Mouse (Mus musculus) megakaryocyte progenitor cell, adult 5-6 weeks (primary cell): ENCODE results near the gene Clpp. TPM values are rescaled to one million over a fixed set of nuclear protein-coding genes. Genes with fewer than 3 reads are reported as not detected.

ENCODE experiments used
- ATAC-seq: replicated peaks from 2 replicates; pipeline ENCODE4 v1.8.0; 2016; ENCODE audit warnings: mild to moderate bottlenecking, moderate TSS enrichment, inconsistent platforms; ENCODE audit not compliant: poor library complexity
- total RNA-seq, 2 experiments: library from RNA; stranded (forward) in 1 of 2; stranded (reverse) in 1 of 2; fragments of 157-497, 149-512 nt in 1 of 2; fragments of 200-1000 nt in 1 of 2; gene quantifications; 2 replicates each; pipeline versions ENCODE4 v1.2.3 to v1.2.4; 2015 to 2017

Clpp gene
- total RNA-seq, 2 experiments from 2014 or later = 75.2 to 84.9 TPM

DNA sequence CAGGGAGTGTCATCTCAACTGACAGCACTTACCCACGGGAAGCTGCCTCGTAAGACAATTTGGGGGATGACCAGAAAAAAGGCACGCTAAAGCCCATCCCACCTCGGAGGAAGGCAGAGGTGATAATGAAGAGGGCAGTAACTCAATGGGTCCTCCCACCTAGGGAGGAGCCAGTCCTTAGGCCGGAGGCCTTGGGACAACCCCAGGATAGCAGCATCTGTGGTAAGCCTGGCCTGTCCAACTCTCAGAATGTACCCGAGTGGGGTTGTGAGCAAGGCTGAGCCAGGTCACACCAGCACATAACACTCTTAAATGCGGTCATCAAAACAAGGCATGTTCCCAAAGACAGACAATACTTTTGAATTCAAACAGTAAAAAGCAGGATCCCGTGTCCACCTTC is 39.6 kb downstream of the Clpp start:
- ATAC-seq = peak; percentile 13

DNA sequence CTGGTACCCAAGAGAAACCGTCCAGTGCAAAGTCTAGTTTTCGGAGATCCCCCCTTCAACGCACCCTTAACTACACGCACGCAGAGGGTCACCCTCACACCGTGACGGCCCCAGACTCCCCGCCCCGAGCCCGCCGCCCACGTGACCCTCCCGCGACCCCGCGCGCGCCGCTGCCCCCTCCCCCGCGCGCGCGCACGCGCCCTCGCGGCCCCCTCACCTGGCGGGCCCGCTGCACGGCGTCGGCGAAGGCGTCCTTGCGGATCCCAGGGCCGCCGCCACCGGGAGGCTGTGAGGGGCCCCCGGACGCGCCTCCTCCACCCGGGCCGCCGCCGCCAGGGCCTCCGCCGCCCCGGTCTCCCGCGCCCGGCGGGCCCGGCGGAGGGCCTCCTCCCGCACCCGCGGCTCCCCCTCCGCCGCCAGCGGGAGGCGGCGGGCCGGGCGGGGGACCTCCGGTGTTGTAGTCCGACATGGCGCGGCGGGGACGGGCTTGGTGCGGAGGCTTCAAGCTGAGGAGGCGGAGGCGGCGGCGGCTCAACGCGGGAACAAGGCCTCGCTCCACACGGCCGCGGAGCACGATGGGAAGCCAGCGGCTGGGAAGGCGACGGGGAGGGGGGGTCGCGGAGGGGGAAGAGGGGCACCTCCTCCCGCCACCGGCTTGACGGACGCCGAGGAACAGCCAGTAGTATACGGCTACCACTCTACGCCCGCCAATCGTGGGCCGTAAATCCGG is 41.0 kb downstream of the Clpp start, which contains the start of gene Khsrp:
Gene Khsrp, minus strand, starts transcription at position 592 of the 730 bp plus-strand sequence.
- no peak for ATAC-seq

GRCm38 (mm10) chr17:57031661-57032420 is 41.7 kb downstream of the Clpp start:
- ATAC-seq = peak; percentile 77

GRCm38 (mm10) chr17:57032854-57033253 is 42.7 kb downstream of the Clpp start:
- ATAC-seq = no peak

DNA sequence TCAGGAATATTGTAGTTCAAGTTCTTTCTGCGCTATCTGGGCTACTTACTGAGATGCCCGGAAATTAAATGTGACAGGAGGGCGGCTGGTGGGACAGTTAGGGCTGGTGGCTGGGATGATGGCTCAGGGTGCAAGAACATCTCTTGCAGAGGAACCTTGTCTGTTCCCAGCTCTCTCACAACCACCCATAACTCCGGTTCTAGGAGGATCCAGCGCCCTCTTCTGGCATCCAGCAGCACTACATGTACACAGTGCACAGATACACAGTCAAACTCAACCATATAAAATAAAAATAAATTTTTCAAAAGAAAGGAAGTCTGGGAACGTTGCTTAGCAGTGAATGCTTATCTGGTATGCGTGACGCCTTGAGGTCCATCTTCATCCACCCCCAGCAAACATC is 48.9 kb downstream of the Clpp start:
- ATAC-seq = peak; percentile 68

DNA sequence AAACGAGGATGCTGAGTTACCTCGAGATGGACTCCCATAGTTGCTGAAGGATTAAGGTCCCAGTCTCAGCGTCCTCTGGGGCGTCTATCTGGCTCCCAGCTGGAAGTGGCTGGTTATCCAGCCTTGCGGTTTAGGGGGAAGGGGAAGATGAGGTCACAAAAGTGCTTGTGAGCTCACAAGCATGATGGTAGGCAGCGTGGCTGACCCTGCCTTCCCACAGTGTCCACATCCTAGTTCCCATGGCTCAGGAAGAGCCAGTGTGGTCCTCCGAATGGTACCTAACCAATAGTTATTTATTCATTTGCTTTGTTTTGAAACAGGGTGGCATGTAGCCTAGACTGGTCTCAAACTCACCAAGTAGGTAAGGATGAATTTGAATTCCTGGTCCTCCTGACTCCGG is 51.4 kb downstream of the Clpp start, which contains the start of gene Slc25a41:
Gene Slc25a41, minus strand, starts transcription at position 101 of the 400 bp plus-strand sequence.
- ATAC-seq = no peak

Other genes with a start within 250 kb of the Clpp start
- gene Nrtn, start 232.8 kb upstream of the Clpp start, total RNA-seq (2015) = not detected in 2 replicates
- gene Nrtn, start 232.8 kb upstream of the Clpp start, total RNA-seq (2017) = not detected in 2 replicates
- gene Dus3l, start 225.5 kb upstream of the Clpp start, total RNA-seq (2015) = 11.2 and 11.7 TPM in 2 replicates
- 19.2 and 20.4 TPM in 2 replicates for gene Dus3l, start 225.5 kb upstream of the Clpp start, total RNA-seq (2017)
- 2.0 and 3.2 TPM in 2 replicates for gene Prr22, start 220.1 kb upstream of the Clpp start, total RNA-seq (2015)
- 0.92 and 1.6 TPM in 2 replicates for gene Prr22, start 220.1 kb upstream of the Clpp start, total RNA-seq (2017)
- gene Rfx2, start 159.3 kb upstream of the Clpp start, total RNA-seq (2015) = 6.4 and 8.8 TPM in 2 replicates
- 4.8 and 5.0 TPM in 2 replicates for gene Rfx2, start 159.3 kb upstream of the Clpp start, total RNA-seq (2017)
- not detected in 2 replicates for gene Acsbg2, start 115.9 kb upstream of the Clpp start, total RNA-seq (2015)
- not detected in 2 replicates for gene Acsbg2, start 115.9 kb upstream of the Clpp start, total RNA-seq (2017)
- 0.07 TPM in 1 of 2 replicates, not detected in the other for gene 1700061G19Rik, start 114.8 kb upstream of the Clpp start, total RNA-seq (2015)
- gene 1700061G19Rik, start 114.8 kb upstream of the Clpp start, total RNA-seq (2017) = not detected in 2 replicates
- 15.5 and 18.2 TPM in 2 replicates for gene Mllt1, start 54.9 kb upstream of the Clpp start, total RNA-seq (2015)
- 18.2 and 20.7 TPM in 2 replicates for gene Mllt1, start 54.9 kb upstream of the Clpp start, total RNA-seq (2017)
- not detected in 2 replicates for gene Acer1, start 8.2 kb upstream of the Clpp start, total RNA-seq (2015)
- gene Acer1, start 8.2 kb upstream of the Clpp start, total RNA-seq (2017) = not detected in 2 replicates
- 15.1 and 16.6 TPM in 2 replicates for gene Alkbh7, start 7.0 kb downstream of the Clpp start, total RNA-seq (2015)
- gene Alkbh7, start 7.0 kb downstream of the Clpp start, total RNA-seq (2017) = 15.0 and 19.8 TPM in 2 replicates
- not detected in 2 replicates for gene Pspn, start 9.7 kb downstream of the Clpp start, total RNA-seq (2015)
- not detected in 2 replicates for gene Pspn, start 9.7 kb downstream of the Clpp start, total RNA-seq (2017)
- 52.8 and 61.1 TPM in 2 replicates for gene Gtf2f1, start 21.0 kb downstream of the Clpp start, total RNA-seq (2015)
- 120 and 142 TPM in 2 replicates for gene Gtf2f1, start 21.0 kb downstream of the Clpp start, total RNA-seq (2017)
- gene Gm17949, start 21.2 kb downstream of the Clpp start, total RNA-seq (2015) = not detected in 2 replicates
- not detected in 2 replicates for gene Gm17949, start 21.2 kb downstream of the Clpp start, total RNA-seq (2017)
- 99.5 and 107 TPM in 2 replicates for gene Khsrp, start 41.2 kb downstream of the Clpp start, total RNA-seq (2015)
- gene Khsrp, start 41.2 kb downstream of the Clpp start, total RNA-seq (2017) = 68.5 and 89.2 TPM in 2 replicates
- gene Slc25a41, start 51.3 kb downstream of the Clpp start, total RNA-seq (2015) = not detected in 2 replicates
- gene Slc25a41, start 51.3 kb downstream of the Clpp start, total RNA-seq (2017) = not detected in 2 replicates
- gene Crb3, start 68.8 kb downstream of the Clpp start, total RNA-seq (2015) = not detected in 2 replicates
- gene Crb3, start 68.8 kb downstream of the Clpp start, total RNA-seq (2017) = not detected in 2 replicates
- 10.9 and 13.4 TPM in 2 replicates for gene Slc25a23, start 69.6 kb downstream of the Clpp start, total RNA-seq (2015)
- gene Slc25a23, start 69.6 kb downstream of the Clpp start, total RNA-seq (2017) = 1.6 and 2.0 TPM in 2 replicates
- 7.6 and 11.5 TPM in 2 replicates for gene Dennd1c, start 88.2 kb downstream of the Clpp start, total RNA-seq (2015)
- 3.5 and 8.8 TPM in 2 replicates for gene Dennd1c, start 88.2 kb downstream of the Clpp start, total RNA-seq (2017)
- gene Tubb4a, start 97.5 kb downstream of the Clpp start, total RNA-seq (2015) = not detected in 2 replicates
- gene Tubb4a, start 97.5 kb downstream of the Clpp start, total RNA-seq (2017) = 0.12 TPM in 1 of 2 replicates, not detected in the other
- 1.2 and 2.2 TPM in 2 replicates for gene Tnfsf9, start 115.0 kb downstream of the Clpp start, total RNA-seq (2015)
- gene Tnfsf9, start 115.0 kb downstream of the Clpp start, total RNA-seq (2017) = 0.27 and 0.29 TPM in 2 replicates
- not detected in 2 replicates for gene Cd70, start 159.5 kb downstream of the Clpp start, total RNA-seq (2015)
- not detected in 2 replicates for gene Cd70, start 159.5 kb downstream of the Clpp start, total RNA-seq (2017)
- 2.1 and 3.5 TPM in 2 replicates for gene Tnfsf14, start 203.9 kb downstream of the Clpp start, total RNA-seq (2015)
- 6.2 and 6.8 TPM in 2 replicates for gene Tnfsf14, start 203.9 kb downstream of the Clpp start, total RNA-seq (2017)
- 164 and 202 TPM in 2 replicates for gene C3, start 237.8 kb downstream of the Clpp start, total RNA-seq (2015)
- gene C3, start 237.8 kb downstream of the Clpp start, total RNA-seq (2017) = 211 and 263 TPM in 2 replicates